Mouse (Mus musculus): ENCODE data around the gene Zfp111.

GRCm38 (mm10) chr7:24208282-24208886 is 2.9 kb downstream of the Zfp111 start:
- no peak for TF ChIP-seq TAL1 (IDR thresholded peaks at IDR 0.05; ENCODE audit: low read length)
- no peak for TF ChIP-seq GATA1 (IDR thresholded peaks at IDR 0.05; ENCODE audit: low read length)
